Mouse (Mus musculus) midbrain, embryonic 15.5 days (tissue): ENCODE results near the gene Dnajc30. TPM values are rescaled to one million over a fixed set of nuclear protein-coding genes. Genes with fewer than 3 reads are reported as not detected.

Experiments used
- ATAC-seq: fragments of 200-750 bp; cut with Nextera tagmentation; replicated peaks from 2 replicates; pipeline ENCODE4 v1.8.0; 2017; ENCODE audit warnings: moderate TSS enrichment
- H3K27ac ChIP-seq: fragments of 300-500 bp; sonication (generic); 2 replicates; pipeline ENCODE4 v1.5.1; 2015; ENCODE audit warnings: mild to moderate bottlenecking, inconsistent platforms
- H3K27me3 ChIP-seq: fragments of 300-500 bp; sonication (generic); replicated peaks from 2 replicates; pipeline ENCODE4 v1.6.1; 2015; ENCODE audit warnings: inconsistent platforms
- H3K36me3 ChIP-seq: fragments of 300-500 bp; sonication (generic); replicated peaks from 2 replicates; pipeline ENCODE4 v1.6.1; 2015; ENCODE audit warnings: inconsistent platforms
- H3K4me1 ChIP-seq: fragments of 300-500 bp; sonication (generic); 2 replicates; pipeline ENCODE4 v1.6.1; 2015; ENCODE audit warnings: inconsistent platforms
- H3K4me2 ChIP-seq: fragments of 300-500 bp; sonication (generic); 2 replicates; pipeline ENCODE4 v1.6.1; 2015; ENCODE audit warnings: inconsistent platforms, mild to moderate bottlenecking, moderate library complexity
- H3K4me3 ChIP-seq: fragments of 300-500 bp; sonication (generic); 2 replicates; pipeline ENCODE4 v1.5.1; 2015; ENCODE audit warnings: mild to moderate bottlenecking, inconsistent platforms
- H3K9ac ChIP-seq: fragments of 300-500 bp; sonication (generic); 2 replicates; pipeline ENCODE4 v1.6.1; 2015; ENCODE audit warnings: mild to moderate bottlenecking, inconsistent platforms
- H3K9me3 ChIP-seq: fragments of 300-500 bp; sonication (generic); 2 replicates; pipeline ENCODE4 v1.6.1; 2016; ENCODE audit warnings: inconsistent platforms
- WGBS: fragments of 180-500 bp; shearing (Covaris S2); methylation state at CpG from one replicate; pipeline ENCODE4 v1.1.7; 2015; ENCODE audit warnings: mixed read lengths; 5-methylcytosine and 5-hydroxymethylcytosine counted together
- polyA plus RNA-seq: library from polyadenylated mRNA; unstranded; fragments of >200 nt; fragmentation: Nextera tagmentation; extraction: Ambion mirVana; gene quantifications from 2 replicates; pipeline ENCODE4 v1.2.1, GENCODE M21; 2015

The Dnajc30 gene
- polyA plus RNA-seq, 1 experiment from 2014 or later, result 47.8 TPM

- no peak for ATAC-seq
- Histone ChIP-seq H3K4me1 (peaks cover 20% of the 10 kb centered on the region), H3K9me3 (no peaks in the 10 kb centered on the region), H3K27me3 (no peaks in the 10 kb centered on the region), H3K36me3 (peaks cover 8% of the 10 kb centered on the region; the same call in 1 of the 2 replicates), H3K9ac (no peak overlapping the region), H3K4me2 (no peak overlapping the region), H3K4me3 (no peak overlapping the region), H3K27ac (no peak overlapping the region)
- WGBS, result 90% methylated on average over 2 of the region's 2 CpGs
Measured at GRCm38 (mm10) chr5:135072061-135072460, 8.1 kb downstream of the Dnajc30 start.

- Histone ChIP-seq H3K4me2 (no peak overlapping the region), H3K27ac (no peak overlapping the region), H3K27me3 (no peaks in the 10 kb centered on the region), H3K9ac (no peak overlapping the region), H3K9me3 (no peaks in the 10 kb centered on the region), H3K36me3 (peaks cover 8% of the 10 kb centered on the region; the same call in 1 of the 2 replicates), H3K4me3 (no peak overlapping the region), H3K4me1 (peaks cover 20% of the 10 kb centered on the region)
- ATAC-seq, result no peak
- WGBS, result 73% methylated on average over 6 of the region's 6 CpGs
Measured at GRCm38 (mm10) chr5:135072720-135073119, 8.7 kb downstream of the Dnajc30 start.

GRCm38 (mm10) chr5:135073349-135074150, 9.5 kb downstream of the Dnajc30 start:
- Histone ChIP-seq H3K27ac (no peak overlapping the region), H3K9ac (no peak overlapping the region), H3K27me3 (no peaks in the 10 kb centered on the region), H3K4me2 (no peak overlapping the region), H3K4me1 (peaks cover 22% of the 10 kb centered on the region), H3K9me3 (no peaks in the 10 kb centered on the region), H3K36me3 (peaks cover 8% of the 10 kb centered on the region; the same call in 1 of the 2 replicates), H3K4me3 (no peak overlapping the region)
- 29% methylated on average over 24 of the region's 26 CpGs for WGBS
- ATAC-seq, result no peak

GRCm38 (mm10) chr5:135075655-135076054, 11.7 kb downstream of the Dnajc30 start:
- no peaks in the 10 kb centered on the region for H3K9me3 ChIP-seq
- H3K9ac ChIP-seq, result no peak overlapping the region
- H3K27me3 ChIP-seq, result no peaks in the 10 kb centered on the region
- H3K4me3 ChIP-seq, result no peak overlapping the region
- H3K27ac ChIP-seq, result no peak overlapping the region
- ATAC-seq, result no peak
- H3K4me1 ChIP-seq, result peaks cover 24% of the 10 kb centered on the region
- peaks cover 8% of the 10 kb centered on the region; the same call in 1 of the 2 replicates for H3K36me3 ChIP-seq
- H3K4me2 ChIP-seq, result 0 out of 2 replicates have a peak overlapping the region, but pooled peaks have one; percentile 67
- 72% methylated on average over 4 of the region's 4 CpGs for WGBS

GRCm38 (mm10) chr5:135076368-135076767, 12.4 kb downstream of the Dnajc30 start:
- Histone ChIP-seq H3K9ac (peak overlapping the region; percentile 100), H3K4me3 (peak overlapping the region; percentile 100), H3K4me2 (peak overlapping the region; percentile 67), H3K9me3 (no peaks in the 10 kb centered on the region), H3K27me3 (no peaks in the 10 kb centered on the region), H3K36me3 (peaks cover 8% of the 10 kb centered on the region; the same call in 1 of the 2 replicates), H3K27ac (peak overlapping the region; percentile 95; the same call in 1 of the 2 replicates), H3K4me1 (peaks cover 24% of the 10 kb centered on the region)
- 91% methylated on average over 14 of the region's 14 CpGs for WGBS
- ATAC-seq, result no peak

- Histone ChIP-seq H3K4me3 (peak overlapping the region; percentile 100), H3K4me2 (peak overlapping the region; percentile 67)
- WGBS, result 11% methylated on average over 14 of the region's 14 CpGs
Measured at GRCm38 (mm10) chr5:135076931-135077505, 13.0 kb downstream of the Dnajc30 start.

GRCm38 (mm10) chr5:135077564-135078481, 13.8 kb downstream of the Dnajc30 start, which contains the start of gene Vps37d:
Gene Vps37d, minus strand, starts transcription at chr5:135078266.
- no peaks in the 10 kb centered on the region for H3K27me3 ChIP-seq
- peak within 1 kb of the TSS; percentile 100 for H3K4me3 ChIP-seq
- H3K9me3 ChIP-seq, result no peaks in the 10 kb centered on the region
- peak within 1 kb of the TSS; percentile 100 for H3K9ac ChIP-seq
- peak; percentile 84 for ATAC-seq
- peaks cover 24% of the 10 kb centered on the region for H3K4me1 ChIP-seq
- H3K36me3 ChIP-seq, result peaks cover 2% of the 10 kb centered on the region; the same call in 1 of the 2 replicates
- peak within 1 kb of the TSS; percentile 95 for H3K27ac ChIP-seq
- under 1% methylated on average over 70 of the region's 83 CpGs for WGBS
- peak within 1 kb of the TSS; percentile 67 for H3K4me2 ChIP-seq

More at GRCm38 (mm10) chr5:135076931-135077505, 13.0 kb downstream of the Dnajc30 start:
- no peaks in the 10 kb centered on the region for H3K9me3 ChIP-seq
- H3K27ac ChIP-seq, result peak overlapping the region; percentile 95
- H3K9ac ChIP-seq, result peak overlapping the region; percentile 100
- no peaks in the 10 kb centered on the region for H3K27me3 ChIP-seq
- peaks cover 24% of the 10 kb centered on the region for H3K4me1 ChIP-seq
- ATAC-seq, result peak; percentile 53
- peaks cover 8% of the 10 kb centered on the region; the same call in 1 of the 2 replicates for H3K36me3 ChIP-seq

GRCm38 (mm10) chr5:135078482-135078810, 14.4 kb downstream of the Dnajc30 start:
- Histone ChIP-seq H3K36me3 (no peaks in the 10 kb centered on the region; the same call in 1 of the 2 replicates), H3K27ac (peak overlapping the region; percentile 95), H3K27me3 (no peaks in the 10 kb centered on the region), H3K9me3 (no peaks in the 10 kb centered on the region), H3K4me3 (peak overlapping the region; percentile 100), H3K9ac (peak overlapping the region; percentile 100), H3K4me1 (peaks cover 22% of the 10 kb centered on the region), H3K4me2 (peak overlapping the region; percentile 67)
- WGBS, result 2% methylated on average over 11 of the region's 11 CpGs
- ATAC-seq, result peak; percentile 45; the same call in 1 of the 2 replicates

- WGBS, result 90% methylated on average over 2 of the region's 2 CpGs
- H3K9me3 ChIP-seq, result no peaks in the 10 kb centered on the region
- no peak overlapping the region for H3K27ac ChIP-seq
- no peaks in the 10 kb centered on the region for H3K27me3 ChIP-seq
- ATAC-seq, result no peak
- peaks cover 16% of the 10 kb centered on the region for H3K4me1 ChIP-seq
- no peak overlapping the region for H3K4me2 ChIP-seq
- H3K4me3 ChIP-seq, result no peak overlapping the region
- no peaks in the 10 kb centered on the region; the same call in 1 of the 2 replicates for H3K36me3 ChIP-seq
- no peak overlapping the region for H3K9ac ChIP-seq
Measured at GRCm38 (mm10) chr5:135079578-135079977, 15.6 kb downstream of the Dnajc30 start.

GRCm38 (mm10) chr5:135080539-135080938, 16.5 kb downstream of the Dnajc30 start:
- Histone ChIP-seq H3K4me3 (no peak overlapping the region), H3K27ac (no peak overlapping the region), H3K4me2 (no peak overlapping the region), H3K27me3 (no peaks in the 10 kb centered on the region), H3K4me1 (peaks cover 16% of the 10 kb centered on the region), H3K9me3 (no peaks in the 10 kb centered on the region), H3K9ac (no peak overlapping the region), H3K36me3 (no peaks in the 10 kb centered on the region; the same call in 1 of the 2 replicates)
- no peak for ATAC-seq
- WGBS, result 82% methylated on average over 5 of the region's 5 CpGs

- no peaks in the 10 kb centered on the region for H3K36me3 ChIP-seq
- no peak for ATAC-seq
- no peak overlapping the region for H3K4me2 ChIP-seq
- no peak overlapping the region for H3K27ac ChIP-seq
- 68% methylated on average over 4 of the region's 4 CpGs for WGBS
- H3K27me3 ChIP-seq, result peaks cover 40% of the 10 kb centered on the region
- no peaks in the 10 kb centered on the region for H3K9me3 ChIP-seq
- no peaks in the 10 kb centered on the region for H3K4me1 ChIP-seq
- H3K4me3 ChIP-seq, result no peak overlapping the region
- no peak overlapping the region for H3K9ac ChIP-seq
Measured at GRCm38 (mm10) chr5:135086871-135087270, 22.9 kb downstream of the Dnajc30 start.
